Mouse (Mus musculus) spleen, postnatal 14 days (tissue): ENCODE measurements around the gene 2610028H24Rik.
A peak's percentile ranks its signal among the peaks of the same experiment; 100 is the strongest.

Experiments
- DNase-seq, 2 experiments: peaks; one replicate each; pipeline ENCODE4 v3.0.0; 2021 to 2022; ENCODE audit warnings: low spot score in 2 of 2

Gene 2610028H24Rik

DNA sequence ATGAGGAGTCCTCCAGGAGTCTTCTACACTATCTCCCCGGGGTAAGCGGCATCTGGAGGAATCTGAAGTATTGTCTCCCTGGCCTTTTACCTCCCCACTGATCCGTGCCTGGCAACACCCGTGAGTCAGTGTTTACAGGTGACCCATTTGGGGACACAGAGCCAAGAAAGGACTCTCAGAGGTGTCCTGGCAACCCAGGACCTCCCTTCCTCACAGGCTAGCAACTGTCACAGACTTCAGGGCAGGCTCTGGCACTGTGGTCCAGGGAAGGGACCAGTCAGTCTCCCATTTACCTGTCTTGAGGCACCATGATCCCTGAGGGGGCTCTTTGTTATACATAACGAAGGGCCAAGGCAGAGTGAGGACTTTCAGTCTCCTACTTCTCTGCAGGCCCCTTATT lies at the start of gene 2610028H24Rik:
Gene 2610028H24Rik (plus strand): TSS at position 231 of the 400 bp plus-strand sequence.
- DNase-seq: no peak

DNA sequence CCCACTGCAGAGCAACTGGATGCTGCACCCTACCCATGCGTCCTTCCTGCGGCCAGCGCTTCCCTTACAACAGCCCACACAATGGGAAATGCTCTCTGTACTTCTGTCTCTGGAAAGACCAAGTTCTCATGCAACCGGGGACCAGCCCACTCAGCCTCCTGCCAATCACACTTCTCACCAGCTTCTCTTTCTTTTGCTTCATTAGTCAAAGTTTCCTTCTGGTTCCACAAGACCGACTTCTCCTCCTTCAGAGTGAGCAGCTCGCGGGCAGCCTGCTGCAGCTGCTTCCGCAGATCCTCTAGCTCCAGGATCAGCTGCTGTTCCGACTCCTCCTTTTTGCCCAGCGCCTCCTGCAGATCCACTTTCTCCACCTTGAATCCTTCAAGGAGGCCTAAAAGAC lies 40.4 kb upstream of the 2610028H24Rik start:
- no peak for DNase-seq

DNA sequence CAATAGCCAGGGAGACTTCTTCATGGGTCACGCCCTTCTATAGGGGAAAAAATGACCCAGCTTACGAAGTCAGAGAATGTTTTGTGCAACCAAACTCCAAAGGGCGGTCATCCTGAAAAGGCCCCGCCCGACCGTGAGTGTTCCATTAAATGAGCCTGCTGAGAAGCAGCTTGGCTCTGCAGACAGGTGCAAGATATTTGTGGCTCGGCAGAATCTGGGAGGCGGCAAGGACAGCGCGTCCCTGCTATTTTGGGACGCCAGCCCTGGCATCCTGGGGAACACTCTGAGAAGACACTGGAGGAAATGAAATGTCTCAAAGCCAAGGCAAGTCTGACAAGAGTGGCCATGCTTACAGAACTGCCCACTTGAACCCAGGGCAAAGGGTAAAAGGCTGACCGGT lies 32.1 kb upstream of the 2610028H24Rik start:
- DNase-seq: no peak

DNA sequence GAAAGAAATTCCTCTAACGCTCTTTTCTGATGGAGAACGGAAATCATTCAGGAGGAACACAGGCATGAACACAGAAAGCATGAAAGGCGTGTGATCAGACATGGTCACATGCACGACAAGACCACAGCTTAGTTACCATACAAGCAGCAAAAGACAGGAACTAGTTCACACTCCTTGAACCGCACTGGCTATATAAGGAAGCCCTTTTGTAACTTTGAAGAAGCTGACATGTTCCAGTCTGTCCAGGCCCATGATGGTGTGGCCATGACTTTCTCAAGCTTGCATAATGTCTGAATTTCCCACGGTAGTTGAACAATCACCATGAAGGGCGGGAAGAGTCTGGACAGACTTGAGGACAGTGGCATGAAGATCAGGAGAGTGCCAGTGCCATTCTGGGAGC lies 23.2 kb upstream of the 2610028H24Rik start:
- no peak for DNase-seq

DNA sequence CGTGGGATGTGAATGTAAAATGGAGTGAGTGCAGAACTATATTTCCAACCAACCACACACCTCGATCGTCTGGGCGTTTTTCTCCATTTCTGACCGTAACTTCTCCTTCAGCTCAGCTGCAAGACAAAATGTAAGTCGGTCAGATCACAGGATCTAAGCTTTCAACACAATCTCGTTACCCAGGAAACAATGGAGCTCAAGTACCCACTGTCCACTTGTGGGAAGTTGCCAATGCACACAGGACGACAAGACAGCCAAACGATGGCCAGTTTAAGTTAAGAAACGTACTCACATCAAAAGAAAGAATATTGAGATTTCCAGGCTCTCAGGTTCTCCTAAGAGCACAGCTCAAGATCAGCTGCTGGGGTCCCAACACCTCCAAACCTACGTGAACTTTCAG lies 15.0 kb upstream of the 2610028H24Rik start:
- DNase-seq: no peak

DNA sequence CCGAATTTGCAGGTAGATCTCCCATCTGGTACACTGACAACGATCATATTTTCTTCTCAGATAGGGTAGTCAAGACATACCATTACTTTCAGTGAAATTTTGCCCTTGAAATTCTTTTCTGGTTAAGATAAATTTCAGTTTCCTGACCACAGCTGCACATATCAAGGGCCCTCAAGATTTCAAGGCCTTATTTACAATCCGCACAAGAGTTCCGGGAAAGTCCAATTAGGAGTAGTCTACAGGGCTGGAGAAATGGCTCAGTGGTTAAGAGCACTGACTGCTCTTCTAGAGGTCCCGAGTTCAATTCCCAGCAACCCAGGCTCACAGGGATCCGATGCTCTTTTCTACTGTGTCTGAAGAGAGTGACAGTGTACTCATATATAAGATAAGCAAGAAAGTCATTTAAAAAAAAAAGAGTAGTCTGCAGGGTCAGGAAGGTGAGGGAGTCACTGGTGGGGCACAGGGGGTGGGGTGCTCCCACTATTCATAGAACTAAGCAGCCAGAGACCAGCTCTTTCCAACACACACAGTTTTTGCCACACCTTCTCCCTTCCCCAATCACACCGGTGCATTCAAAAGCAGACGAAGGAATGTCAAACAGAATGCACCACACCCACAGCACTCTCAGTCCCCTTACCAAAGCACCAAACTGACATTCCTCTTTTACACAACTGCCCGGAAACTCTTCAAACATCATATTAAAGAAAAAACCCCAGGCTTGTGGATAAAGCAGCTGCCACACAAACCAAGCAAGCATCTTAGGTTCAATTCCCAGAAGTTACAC lies 9.6 kb upstream of the 2610028H24Rik start:
- DNase-seq: no peak

DNA sequence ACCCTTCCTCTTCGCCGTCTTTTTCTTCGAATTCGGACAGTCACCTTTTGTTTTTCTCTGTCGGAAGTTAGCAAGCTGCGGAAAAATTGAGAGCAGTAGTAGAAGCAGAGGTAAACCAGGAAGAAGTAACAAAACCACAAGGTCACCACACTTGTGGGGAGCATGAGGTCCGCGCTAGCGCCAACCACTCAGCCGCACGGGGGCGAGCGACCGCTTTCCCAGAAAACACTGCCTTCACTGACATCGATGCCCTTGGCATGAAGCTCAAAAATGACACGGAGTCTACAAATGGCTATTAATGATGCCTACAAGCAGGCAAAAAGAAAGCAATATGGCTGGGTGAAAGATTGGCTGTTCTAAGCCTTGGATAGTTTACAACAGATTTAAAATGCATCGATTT lies 8.6 kb upstream of the 2610028H24Rik start, which contains the start of gene AC141477.1:
Gene AC141477.1 (minus strand): TSS at position 164 of the 400 bp plus-strand sequence.
- DNase-seq: no peak

DNA sequence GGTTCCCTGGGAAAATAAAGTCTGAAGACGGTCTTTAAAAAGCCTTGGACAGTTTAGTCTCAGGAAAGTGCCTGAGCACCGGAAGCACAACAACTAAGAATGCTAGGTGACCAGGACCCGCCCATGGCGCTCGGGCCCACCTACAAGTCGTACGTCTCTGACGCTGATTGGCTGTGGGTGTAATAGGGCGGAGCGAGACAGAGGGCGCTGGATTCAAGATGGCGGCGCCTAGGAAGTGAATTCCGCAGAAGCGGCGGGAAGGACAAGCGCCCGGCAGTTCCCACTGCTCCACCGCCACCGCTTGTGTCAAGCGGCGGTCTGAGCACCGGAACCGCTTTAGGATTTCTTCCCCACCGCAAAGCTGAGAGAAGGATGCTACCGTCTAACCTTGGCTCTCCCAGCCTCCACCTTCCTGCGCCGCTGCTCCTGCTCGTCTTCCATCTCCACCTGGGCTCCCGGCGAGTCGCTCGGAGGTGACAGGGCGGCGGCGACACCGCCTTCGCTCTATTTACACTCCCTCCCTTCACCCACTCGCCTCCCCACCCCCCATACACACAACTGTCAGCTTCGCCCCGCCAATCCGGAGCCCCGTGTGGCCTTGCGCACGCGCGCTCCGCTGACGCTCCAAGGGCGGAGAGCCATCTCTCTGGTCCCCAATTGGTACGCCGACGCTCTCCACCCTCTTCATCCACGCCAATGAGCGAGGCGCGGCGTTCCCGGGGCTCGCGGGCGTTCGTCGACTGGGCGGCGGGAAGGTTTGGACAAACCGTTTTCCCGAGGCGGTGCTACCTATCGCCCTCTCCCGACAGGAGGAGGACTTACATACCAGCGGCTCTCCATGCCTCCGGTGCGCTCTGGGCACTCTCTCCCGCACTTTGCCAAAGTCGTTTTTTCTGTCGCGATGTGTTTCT lies 6.4 kb upstream of the 2610028H24Rik start, which contains the start of gene Pcnt:
Gene Pcnt (minus strand): TSS at position 609 of the 911 bp plus-strand sequence.
- peak; percentile 92 to 93 for DNase-seq

DNA sequence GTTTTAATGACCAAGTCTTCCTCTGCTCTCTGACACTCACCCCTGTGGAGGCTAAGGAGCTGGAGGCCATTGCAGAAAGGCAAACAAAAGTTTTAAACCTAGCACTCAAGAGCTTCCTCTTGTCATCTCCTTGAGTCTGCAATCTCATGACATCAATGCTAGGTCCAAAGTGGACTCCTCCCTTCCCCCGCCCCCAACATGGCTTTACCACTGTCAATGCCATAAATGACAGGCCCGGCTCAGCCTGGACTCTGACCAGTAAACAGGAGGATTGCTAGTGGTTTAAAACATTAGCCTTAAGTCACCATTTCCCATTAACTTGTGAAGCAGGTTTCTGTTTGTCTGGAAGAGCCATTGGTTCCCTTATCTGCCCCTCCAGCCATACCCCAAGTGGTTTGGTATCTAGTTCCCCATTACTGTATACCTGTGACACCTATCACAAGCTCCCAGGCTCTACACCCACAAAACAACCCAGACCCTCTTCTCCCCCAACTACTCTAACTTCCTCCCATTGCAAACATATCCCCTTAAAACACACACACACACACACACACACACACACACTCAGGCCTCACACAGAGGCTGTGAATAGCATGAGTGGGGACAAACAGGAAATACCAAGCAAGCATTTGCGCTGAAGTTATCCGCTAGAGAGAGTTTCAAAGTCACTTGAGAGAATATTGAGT lies 2.7 kb upstream of the 2610028H24Rik start:
- DNase-seq: no peak

DNA sequence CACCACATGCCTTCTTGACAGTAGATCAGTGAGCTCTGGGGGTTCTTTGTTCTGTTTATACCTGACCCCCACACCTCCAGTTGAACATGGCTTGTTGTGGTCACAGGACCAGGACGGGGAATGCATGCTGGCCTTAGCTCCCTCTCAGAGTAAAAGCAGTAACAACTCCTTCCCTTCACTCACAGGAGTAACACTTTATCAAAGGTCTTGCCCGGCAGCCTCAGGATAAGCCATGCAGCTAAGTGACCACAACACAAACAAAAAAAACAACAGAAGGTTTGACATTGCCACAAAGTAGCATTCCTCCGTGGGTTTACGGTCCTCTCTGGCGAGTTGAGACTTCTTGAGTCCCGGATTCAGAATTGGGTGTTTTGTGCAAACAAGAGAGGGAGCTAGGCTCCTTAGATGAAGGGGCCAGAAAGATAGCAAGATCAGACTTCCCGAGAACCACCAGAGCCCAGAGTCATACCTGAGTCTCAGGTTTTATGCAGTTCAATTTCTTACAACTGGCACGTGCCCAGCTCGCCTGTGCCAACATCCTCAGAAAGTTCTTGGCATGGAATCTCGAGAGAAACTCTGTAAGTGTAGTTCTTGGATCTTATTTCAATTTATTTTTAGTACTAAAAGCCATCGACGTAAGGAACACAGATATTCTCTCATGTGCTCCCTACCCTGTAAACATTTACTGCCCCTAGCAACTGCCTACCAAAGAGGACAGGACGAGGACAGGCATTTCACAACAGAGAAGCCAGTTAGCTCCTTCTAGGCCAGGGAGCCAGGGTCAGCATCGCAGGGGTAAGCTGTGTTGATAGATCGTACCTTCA lies 1.3 kb upstream of the 2610028H24Rik start:
- DNase-seq: no peak

DNA sequence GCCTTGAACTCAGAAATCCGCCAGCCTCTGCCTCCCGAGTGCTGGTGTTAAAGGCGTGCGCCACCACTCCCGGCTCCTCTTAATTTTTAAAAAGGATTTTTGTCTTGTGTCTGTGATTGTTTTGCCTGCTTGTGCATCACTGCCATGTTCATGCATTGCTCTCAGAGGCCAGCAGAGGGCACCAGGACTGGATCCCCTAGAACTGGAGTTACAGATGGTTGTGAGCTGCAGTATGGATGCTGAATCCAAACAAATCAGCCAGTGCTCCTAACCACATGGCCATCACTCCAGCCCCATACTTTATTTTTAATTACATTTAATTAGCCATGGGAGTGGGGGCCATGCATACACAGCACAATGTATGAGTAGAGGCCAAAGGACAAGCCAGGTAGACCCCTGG lies 6.4 kb downstream of the 2610028H24Rik start:
- peak in 1 of 2 experiments; percentile 21 for DNase-seq

DNA sequence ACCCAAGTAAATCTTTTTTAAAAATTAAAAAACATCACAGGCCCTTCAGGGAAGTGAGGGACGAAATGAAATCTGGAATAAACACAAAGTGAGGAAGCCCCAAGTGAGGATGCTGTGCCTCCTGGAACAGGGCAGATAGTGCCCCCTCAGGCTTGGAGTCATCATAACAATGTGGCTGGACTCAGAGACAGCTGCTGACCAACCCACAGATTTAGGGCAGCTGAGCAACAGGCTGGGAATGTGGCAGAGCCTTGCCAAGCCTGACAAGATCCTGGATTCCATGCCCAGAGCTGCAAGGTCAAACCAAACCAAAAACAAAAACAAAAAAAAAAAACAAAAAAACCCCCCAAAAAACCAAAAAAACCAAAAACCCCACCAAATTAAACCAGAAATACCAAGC lies 12.4 kb downstream of the 2610028H24Rik start:
- DNase-seq: no peak

DNA sequence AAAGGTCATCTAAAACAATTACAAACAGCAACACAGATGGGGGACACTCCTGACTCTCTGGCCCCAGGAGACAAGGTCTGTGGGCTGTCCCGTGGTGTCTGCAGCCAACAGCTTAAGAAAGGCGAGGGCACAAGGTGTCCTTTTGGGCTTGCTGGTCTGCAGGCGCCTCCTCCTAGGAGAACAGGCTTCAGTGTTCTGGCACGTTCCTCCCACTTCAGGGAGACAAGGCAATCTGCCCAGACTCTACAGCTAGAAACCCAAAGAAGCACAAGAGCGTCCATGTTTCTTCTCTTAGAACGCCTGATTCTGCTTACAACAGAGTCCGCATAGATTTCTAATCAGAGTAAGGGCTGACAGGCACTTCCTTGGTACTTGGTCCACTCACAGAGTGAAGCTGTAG lies 13.4 kb downstream of the 2610028H24Rik start:
- no peak for DNase-seq

DNA sequence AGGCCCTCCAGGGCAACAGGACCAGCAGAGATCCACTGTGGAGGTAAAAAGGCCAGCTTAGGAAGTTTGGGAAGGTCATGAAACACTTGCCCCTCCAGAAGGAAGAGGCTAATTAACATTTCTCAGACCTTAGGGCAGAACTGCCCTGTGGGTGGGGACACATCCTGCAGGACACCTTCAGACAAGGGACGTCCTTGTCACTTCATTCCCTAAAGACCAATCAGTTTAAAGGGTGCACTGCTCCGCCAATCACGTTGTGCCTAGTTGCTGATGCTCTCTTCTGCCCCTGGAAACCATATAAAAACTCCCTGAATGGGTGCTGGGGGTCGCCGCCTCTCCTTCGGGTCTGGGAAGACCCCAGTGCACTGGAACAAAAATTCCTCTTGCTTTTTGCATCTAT lies 13.8 kb downstream of the 2610028H24Rik start:
- DNase-seq: no peak

DNA sequence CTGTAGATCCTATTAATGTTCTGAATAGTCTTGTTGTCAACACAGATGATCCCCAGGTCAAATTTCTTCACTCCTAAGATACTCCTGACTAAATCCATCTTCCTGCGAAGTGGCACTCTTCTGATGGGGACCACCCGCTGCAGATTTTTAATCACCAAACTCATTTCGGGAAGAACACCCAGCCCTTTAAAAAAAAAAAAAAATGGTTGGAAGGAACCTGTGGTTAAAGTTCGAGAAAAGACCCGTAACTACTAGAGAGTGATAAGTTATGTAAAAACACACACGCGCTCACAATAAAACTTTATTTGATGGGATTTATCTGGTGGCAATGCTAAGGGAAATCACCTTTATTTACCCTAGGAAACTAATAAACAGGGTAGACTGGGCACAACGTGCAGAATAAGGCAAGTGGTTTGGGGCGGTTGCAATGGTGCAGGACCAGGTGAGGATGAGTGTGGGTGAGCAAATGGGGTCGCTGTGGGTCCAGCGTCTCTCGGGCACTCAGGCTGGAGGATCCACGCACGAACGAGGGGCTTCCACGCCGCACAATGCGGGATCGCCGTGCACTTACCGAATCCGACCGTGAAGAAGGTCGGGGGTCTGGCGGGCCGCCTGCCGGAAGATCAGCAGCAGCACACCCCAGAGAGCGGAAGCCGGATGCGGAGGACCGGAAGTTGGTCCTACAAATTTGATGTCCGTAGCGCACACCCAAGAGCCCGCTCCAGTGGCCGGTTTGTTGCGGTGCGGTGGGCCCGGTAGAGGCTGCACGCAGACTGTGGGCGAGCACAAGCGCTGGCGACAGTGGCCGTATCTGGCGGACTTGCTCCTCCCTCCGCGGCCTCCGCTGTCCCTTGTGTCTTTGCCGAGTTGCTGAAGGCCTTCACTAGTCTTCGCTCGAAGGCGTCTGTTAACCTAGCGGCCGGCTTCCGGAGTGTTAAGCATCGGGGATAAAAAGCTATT lies 19.6 kb downstream of the 2610028H24Rik start, which contains the start of the genes Mcm3ap and Ybey:
Gene Mcm3ap (plus strand): TSS at position 725 of the 960 bp plus-strand sequence.
Gene Ybey (minus strand): TSS at position 912 of the 960 bp plus-strand sequence.
- peak; percentile 71 to 84 for DNase-seq

DNA sequence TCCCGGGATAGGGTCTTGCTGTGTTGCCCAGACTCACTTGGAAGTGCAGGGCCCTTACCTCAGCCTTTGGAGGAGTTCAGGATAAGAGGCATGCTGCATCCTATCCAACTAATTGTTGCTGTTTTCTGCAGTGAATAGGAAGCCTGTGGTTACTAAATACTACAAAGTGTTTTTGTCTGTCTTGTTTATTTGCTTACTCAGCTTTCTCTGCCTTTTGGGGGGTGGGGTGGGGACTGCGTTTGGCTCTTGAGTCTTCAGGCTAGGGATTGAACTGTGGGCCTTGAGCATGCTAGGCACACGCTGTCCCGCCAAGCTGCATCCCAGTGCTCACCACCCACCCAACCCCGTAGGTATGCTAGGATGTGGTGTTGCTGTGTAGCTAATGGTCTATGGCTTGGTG lies 24.9 kb downstream of the 2610028H24Rik start:
- no peak for DNase-seq

DNA sequence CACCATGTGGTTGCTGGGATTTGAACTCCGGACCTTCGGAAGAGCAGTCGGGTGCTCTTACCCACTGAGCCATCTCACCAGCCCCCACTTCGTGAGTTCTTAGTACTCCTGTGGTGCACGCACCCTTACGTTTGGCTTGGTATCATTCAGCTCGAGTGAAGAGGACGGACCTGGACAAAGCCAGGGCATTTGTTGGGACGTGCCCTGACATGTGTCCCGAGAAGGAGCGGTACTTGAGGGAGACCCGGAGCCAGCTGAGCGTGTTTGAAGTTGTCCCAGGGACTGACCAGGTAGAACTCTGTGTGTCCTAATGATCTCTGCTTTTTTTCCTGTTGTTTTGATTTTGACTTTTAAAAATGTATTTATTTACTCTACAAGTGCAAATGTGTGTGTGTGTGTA lies 32.0 kb downstream of the 2610028H24Rik start:
- DNase-seq: no peak

DNA sequence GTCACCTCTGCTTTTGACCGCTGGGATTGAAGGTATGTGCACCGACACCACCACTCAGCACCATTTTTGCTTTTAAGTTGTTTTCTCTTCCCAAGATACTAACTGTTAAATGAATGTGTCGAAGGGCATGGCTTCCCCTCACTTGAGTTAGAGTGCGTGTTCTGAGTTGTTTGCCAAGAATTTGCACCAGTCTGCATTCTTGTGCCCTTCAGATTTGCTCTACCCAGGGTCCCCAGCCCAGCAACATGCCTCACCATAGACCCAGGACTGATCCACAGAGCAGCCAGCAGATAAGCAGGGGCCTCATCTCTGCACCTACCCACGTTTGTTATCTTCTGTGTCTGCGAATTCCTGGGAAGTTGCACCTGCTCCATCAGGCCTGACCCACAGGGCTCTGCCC lies 32.6 kb downstream of the 2610028H24Rik start:
- no peak for DNase-seq

DNA sequence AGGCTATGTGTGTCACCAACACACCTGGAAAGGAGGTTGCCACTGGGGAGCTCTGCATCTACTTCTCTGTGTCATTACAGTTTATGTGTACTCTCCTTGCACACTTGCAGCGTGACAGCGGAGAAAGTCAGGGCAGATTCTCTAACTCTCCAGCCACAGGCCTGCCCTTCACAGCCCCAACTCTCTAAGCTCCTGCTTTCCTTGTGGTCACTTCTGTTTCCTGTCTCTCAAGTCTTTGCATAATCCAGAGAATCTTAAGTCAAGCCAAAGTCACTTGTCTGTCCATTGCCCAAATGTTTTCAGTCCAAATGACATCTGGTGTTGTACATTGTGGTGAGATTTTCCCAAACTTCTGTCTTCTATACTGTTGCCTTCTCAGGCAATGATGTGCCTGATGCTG lies 37.4 kb downstream of the 2610028H24Rik start:
- DNase-seq: no peak

DNA sequence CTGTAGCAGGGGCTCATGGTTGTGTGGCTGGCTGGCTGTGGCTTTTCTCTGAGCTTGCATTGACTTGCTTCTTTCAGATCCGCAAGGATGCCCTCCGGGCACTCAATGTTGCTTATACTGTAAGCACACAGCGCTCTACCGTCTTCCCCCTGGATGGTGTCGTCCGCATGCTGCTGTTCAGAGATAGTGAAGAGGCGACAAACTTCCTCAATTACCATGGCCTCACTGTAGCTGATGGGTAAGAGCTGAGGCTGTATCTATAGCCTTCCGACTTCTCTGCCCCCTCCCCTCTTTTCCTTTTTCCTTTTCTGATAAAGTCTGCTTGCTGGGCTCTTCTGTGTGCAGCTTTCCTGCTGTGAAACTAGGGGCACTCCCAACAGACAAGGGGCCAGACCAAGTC lies 39.4 kb downstream of the 2610028H24Rik start:
- DNase-seq: no peak
